Mouse (Mus musculus) layer of hippocampus, adult 9-10 months (tissue): ENCODE measurements around the gene Pfkp.

Experiments
- DNase-seq: peaks from one replicate; pipeline ENCODE4 v3.0.0; 2022; ENCODE audit warnings: low spot score

Gene Pfkp

DNA sequence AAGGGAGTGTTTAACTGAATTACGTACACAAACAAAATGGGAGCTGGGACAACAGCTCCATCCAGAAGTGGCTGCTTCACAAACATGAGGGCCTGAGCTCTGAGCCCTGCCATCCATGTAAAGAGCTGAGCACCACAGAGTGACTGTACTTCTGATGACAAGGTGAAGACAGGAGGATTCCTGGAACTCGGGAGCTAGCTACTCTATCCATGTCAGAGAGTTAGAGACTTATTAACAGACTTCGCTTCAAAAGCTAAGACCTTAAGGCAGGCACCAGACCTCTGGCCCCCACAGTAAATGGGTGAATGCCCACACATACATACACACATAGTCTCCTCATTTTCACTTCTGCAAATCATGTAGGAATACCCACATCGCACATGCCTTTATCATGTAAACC is 11.6 kb downstream of the Pfkp start:
- DNase-seq = no peak

- no peak for DNase-seq
These were observed 12.1 kb downstream of the Pfkp start for GRCm38 (mm10) chr13:6636520-6636919.

GRCm38 (mm10) chr13:6635138-6636076 is 13.2 kb downstream of the Pfkp start:
- DNase-seq = no peak

GRCm38 (mm10) chr13:6634063-6634462 is 14.5 kb downstream of the Pfkp start:
- DNase-seq = no peak

DNA sequence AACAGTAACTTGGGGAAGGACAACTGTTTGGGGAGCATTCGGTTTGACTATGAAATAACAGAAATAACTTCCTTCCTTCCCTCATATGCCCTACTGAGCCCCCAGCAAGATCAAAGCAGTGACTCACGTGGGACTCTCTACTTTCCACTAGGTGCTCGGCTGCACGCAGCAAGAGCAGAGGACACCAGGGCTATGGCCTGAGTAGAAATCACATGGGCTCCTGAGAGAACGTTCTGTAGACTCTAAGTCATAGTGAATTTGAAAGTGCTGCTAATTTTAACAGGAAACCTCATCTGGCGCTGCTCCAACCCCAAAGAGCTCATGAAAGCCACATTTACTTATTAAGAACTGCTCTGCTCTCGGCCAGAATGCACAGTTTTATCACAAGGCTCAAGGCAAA is 15.1 kb downstream of the Pfkp start:
- DNase-seq = no peak

GRCm38 (mm10) chr13:6632935-6633334 is 15.6 kb downstream of the Pfkp start:
- no peak for DNase-seq

- DNase-seq = no peak
These were observed 16.1 kb downstream of the Pfkp start for GRCm38 (mm10) chr13:6632513-6632912.

DNA sequence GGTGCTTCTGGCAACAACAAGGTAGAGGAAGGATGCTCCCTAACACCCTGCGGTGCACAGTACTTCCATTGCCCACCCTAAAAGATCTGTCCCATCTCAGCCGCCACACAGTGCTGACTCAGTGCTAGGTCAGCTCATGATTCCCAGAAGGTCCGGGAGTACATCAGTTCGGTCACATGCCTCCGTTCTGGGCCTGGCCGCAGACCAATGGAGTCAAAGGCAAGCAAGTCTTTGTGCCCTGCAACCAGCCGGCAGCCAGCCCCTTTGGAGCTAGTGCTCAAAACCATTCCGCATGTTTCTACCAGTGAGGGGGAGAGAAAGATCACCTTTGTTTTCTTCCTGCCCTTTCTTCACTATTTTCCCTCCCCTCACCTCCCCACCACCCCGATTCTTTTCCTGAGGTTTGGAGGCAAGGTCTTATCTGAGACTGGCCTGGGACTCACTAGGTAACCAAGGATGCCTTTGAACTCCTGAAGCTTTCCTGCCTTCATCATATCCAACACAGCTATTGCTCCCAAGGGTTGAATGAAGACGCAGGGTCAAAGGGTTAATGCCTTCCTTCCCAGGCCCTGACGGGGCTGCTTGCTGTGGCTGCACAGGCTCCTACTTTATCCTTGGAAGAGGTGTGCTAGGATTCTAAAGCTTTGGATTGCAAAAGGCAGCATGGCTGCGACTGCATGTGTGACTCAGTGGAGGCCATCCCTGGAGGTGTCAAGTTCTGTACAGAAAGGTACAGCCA is 16.6 kb downstream of the Pfkp start:
- DNase-seq = no peak

GRCm38 (mm10) chr13:6630660-6631059 is 17.9 kb downstream of the Pfkp start:
- DNase-seq = no peak

- no peak for DNase-seq
These were observed 18.6 kb downstream of the Pfkp start for GRCm38 (mm10) chr13:6629927-6630326.

- DNase-seq = no peak
These were observed 19.4 kb downstream of the Pfkp start for GRCm38 (mm10) chr13:6628998-6629764.

DNA sequence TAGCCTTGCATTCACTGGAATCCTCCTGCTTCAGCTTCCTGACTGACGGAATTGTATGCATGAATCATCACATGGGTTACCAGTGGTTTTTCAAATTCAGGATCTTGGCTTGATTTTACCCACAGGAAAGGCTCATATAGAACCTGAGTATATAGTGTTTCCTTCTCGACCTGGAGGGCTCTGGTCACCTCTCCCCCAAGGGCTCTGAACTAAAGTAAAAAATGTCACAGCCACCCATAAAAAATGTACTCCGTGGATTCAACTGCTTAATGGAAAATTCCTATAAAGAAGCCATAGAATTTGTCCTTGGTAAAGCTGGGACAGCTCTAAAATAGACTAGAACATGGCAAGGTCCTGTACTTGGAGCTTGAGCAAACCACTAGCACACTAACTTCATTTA is 20.3 kb downstream of the Pfkp start:
- DNase-seq = no peak

DNA sequence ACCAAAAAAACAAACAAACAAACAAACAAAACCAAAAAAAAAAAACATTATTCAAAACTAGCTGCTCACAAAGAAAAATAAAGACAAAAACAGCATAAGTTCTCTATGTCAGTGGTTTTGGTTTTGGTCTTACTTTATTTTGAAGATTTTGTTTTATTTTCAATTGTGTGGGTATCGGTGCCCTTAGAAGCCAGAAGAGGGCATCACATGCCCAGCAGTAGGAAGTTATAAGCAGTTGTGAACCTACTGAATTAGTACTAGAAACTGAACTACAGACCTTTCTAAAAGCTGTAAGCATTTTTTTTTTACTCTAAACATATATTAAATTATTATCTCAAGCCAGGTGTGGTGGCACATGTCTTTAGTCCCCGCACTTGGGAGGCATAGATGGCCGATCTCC is 21.2 kb downstream of the Pfkp start:
- DNase-seq = no peak

DNA sequence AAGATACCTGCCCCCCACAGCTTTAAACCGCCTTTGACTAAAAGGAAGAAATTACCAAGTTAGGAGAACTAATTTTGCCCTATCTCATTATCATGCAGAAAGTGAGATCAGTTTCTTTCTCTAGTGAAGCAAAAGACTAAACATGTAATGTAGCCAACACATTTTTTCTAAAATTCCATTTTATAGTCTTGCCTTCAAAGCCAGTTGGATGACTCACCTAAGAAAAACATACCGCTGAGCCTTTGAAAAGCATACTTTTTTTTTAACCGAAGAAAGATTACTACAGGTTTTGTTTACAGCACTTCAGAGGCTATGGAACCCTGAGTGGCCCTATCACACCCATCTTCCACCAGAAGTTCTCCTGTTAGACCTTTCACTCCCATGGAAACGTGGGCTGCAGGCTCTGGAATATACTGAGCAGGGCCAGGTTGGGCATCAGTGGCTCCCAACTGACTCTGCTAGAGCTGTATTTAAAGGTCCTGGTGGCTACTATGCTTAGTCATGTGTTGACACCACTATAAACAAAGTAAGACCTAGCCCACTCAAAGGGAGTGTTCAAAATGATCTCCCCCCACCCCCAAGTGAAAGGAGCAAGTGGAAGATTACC is 22.0 kb downstream of the Pfkp start:
- no peak for DNase-seq

DNA sequence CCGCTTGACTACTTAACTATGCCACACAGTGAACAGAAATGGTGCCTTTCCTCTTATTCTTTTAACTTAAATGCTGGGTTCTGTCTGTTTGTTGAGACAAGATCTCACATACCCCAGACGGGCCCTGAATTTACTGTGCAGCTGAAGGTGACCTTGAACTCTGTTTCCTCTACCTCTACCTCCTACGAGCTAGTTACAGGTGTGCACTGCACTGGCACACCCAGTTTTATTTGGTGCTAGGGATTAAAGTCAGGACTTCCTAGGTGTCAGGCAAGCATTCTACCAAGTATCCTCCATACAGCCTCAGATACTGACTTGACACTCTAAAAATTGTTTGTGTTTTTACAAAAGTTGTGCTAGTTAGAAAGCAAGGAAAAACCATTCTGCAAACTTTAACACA is 22.6 kb downstream of the Pfkp start:
- no peak for DNase-seq

DNA sequence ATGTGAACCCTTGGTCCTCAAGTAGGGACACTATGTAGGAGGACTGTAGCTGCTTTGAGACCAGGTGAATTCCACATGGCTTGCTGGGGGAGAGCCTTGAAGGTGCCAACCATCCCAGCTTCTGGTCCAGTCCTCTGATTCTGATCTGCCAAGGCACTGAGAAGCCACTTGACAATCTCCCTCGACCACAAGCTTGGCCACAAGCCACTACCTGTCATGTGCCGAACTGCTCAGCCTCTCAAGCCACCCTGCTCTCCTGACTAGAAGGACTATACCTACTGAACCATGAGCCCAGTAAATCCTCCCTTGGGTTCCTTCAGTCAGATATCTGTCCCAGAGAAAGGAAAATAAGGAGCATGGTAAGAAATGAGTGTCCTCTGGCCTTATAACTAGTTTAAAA is 24.0 kb downstream of the Pfkp start:
- no peak for DNase-seq

GRCm38 (mm10) chr13:6624121-6624520 is 24.5 kb downstream of the Pfkp start:
- DNase-seq = no peak

- no peak for DNase-seq
These were observed 26.7 kb downstream of the Pfkp start for GRCm38 (mm10) chr13:6621831-6622230.

- DNase-seq = no peak
These were observed 28.3 kb downstream of the Pfkp start for GRCm38 (mm10) chr13:6620250-6620649.

DNA sequence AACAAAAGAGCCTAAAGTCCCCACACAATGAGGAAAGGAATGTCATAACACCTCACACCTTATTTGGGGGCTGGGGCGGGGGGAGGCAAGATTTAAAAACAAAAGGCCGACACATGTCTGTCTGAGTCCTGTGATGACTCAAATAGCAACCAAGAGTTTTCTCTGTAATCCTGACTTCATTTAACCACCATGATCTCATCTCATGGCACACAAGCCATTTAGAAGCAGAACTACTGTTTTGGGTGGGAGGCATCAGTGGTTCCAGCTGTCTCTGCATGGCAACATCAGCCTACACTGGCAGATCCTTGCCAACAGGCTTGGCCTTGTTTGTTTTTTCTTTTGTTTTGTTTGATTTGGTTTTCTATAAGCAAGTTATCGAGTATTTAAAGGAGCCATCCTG is 29.9 kb downstream of the Pfkp start:
- no peak for DNase-seq

GRCm38 (mm10) chr13:6613690-6614445 is 34.7 kb downstream of the Pfkp start:
- DNase-seq = no peak
